Mouse (Mus musculus) frontal cortex, postnatal 36 days (tissue): ENCODE measurements around the gene Ptrhd1.
"Not testable (repeated sequence)": the region's sequence is repeated elsewhere in the genome, so short reads cannot be mapped to it uniquely, and the experiment has no call there.

Experiments used
- DNase-seq, 2 experiments: peaks; one replicate each; pipeline ENCODE4 v3.0.0; 2022; ENCODE audit warnings: low spot score in 2 of 2

Ptrhd1 gene

GRCm38 (mm10) chr12:4233572-4234508, at the start of gene Ptrhd1, which contains the start of gene Cenpo:
TSS of gene Ptrhd1 (plus strand) at chr12:4234027.
TSS of gene Cenpo (minus strand) at chr12:4234294.
- DNase-seq = peak; percentile 98

- DNase-seq = no peak
Measured at GRCm38 (mm10) chr12:4184648-4185047, 49.2 kb upstream of the Ptrhd1 start.

GRCm38 (mm10) chr12:4188171-4189059, 45.4 kb upstream of the Ptrhd1 start:
- no peak for DNase-seq

GRCm38 (mm10) chr12:4189060-4189447, 44.8 kb upstream of the Ptrhd1 start:
- no peak for DNase-seq

GRCm38 (mm10) chr12:4192514-4192913, 41.3 kb upstream of the Ptrhd1 start:
- DNase-seq = no peak

- no peak for DNase-seq
Measured at GRCm38 (mm10) chr12:4193025-4193740, 40.6 kb upstream of the Ptrhd1 start.

GRCm38 (mm10) chr12:4194643-4195042, 39.2 kb upstream of the Ptrhd1 start:
- DNase-seq = peak; percentile 46 to 64

- no peak for DNase-seq
Measured at GRCm38 (mm10) chr12:4198702-4199101, 35.1 kb upstream of the Ptrhd1 start.

GRCm38 (mm10) chr12:4199271-4199670, 34.6 kb upstream of the Ptrhd1 start:
- no peak for DNase-seq

GRCm38 (mm10) chr12:4201454-4202200, 32.2 kb upstream of the Ptrhd1 start:
- peak; percentile 60 to 83 for DNase-seq

GRCm38 (mm10) chr12:4202206-4202605, 31.6 kb upstream of the Ptrhd1 start:
- no peak for DNase-seq

GRCm38 (mm10) chr12:4206106-4206505, 27.7 kb upstream of the Ptrhd1 start:
- no peak for DNase-seq

GRCm38 (mm10) chr12:4208405-4209133, 25.3 kb upstream of the Ptrhd1 start:
- peak; percentile 62 to 81 for DNase-seq

GRCm38 (mm10) chr12:4209196-4209595, 24.6 kb upstream of the Ptrhd1 start:
- no peak for DNase-seq

GRCm38 (mm10) chr12:4211174-4211573, 22.7 kb upstream of the Ptrhd1 start:
- DNase-seq = no peak

- DNase-seq = no peak
Measured at GRCm38 (mm10) chr12:4212908-4213307, 20.9 kb upstream of the Ptrhd1 start.

- DNase-seq = no peak
Measured at GRCm38 (mm10) chr12:4230156-4230555, 3.7 kb upstream of the Ptrhd1 start.

GRCm38 (mm10) chr12:4232777-4233176, 1.1 kb upstream of the Ptrhd1 start:
- no peak for DNase-seq

GRCm38 (mm10) chr12:4237481-4237880, 3.7 kb downstream of the Ptrhd1 start:
- no peak for DNase-seq

- not testable (repeated sequence) for DNase-seq
Measured at GRCm38 (mm10) chr12:4240281-4240680, 6.5 kb downstream of the Ptrhd1 start.
